Mouse (Mus musculus): ENCODE measurements around the gene Lnp1.

DNA sequence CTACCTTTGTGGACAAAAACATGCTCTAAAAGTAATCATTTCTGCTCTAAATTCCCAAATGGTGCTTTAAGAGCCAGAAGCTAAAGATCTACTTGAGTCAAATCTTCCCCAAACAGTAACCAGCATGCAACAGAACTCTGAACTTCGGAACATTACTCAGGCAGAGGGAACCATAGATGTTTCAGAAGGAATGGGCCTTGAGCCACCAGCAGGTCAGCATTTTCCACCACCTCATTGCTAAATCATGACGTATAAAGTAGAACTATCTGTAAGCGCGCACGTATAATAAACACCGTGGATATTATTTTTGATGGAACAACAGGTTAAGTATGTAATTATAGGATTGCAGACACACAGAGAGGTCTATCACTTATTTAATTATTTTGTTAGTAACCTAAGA is 43.0 kb downstream of the Lnp1 start:
- TF ChIP-seq CTCF (IDR thresholded peaks at IDR 0.05; ENCODE audit: low read depth): no peak
- no peak for TF ChIP-seq EP300 (IDR thresholded peaks at IDR 0.05; ENCODE audit: low read depth)

Data from heart, postnatal 0 days (tissue).